Mouse (Mus musculus): Measurements from ENCODE around the gene Bmp10. TPM values are rescaled to one million over a fixed set of nuclear protein-coding genes. Genes with fewer than 3 reads are reported as not detected.
A peak's percentile ranks its signal among the peaks of the same experiment; 100 is the strongest.

Bmp10 gene
- polyA plus RNA-seq (2014; fragmentation: Nextera tagmentation; extraction: Ambion mirVana): not detected in 2 replicates

GRCm38 (mm10) chr6:87428487-87429044 lies at the start of gene Bmp10:
TSS of gene Bmp10 (plus strand) at chr6:87428994.
- WGBS: 55% methylated on average over 7 of the region's 7 CpGs
- Histone ChIP-seq H3K4me3 (ENCODE audit: low read depth, low read length) (no peak within 1 kb of the TSS), H3K27ac (replicated peaks; ENCODE audit: low read depth, low read length) (no peak within 1 kb of the TSS), H3K9ac (ENCODE audit: low read depth, low read length) (no peak within 1 kb of the TSS), H3K9me3 (ENCODE audit: control insufficient read depth, low read length) (no peaks in the 10 kb centered on the region), H3K4me2 (ENCODE audit: low read depth, low read length) (no peak within 1 kb of the TSS), H3K36me3 (ENCODE audit: control insufficient read depth, insufficient read depth, low read length) (no peaks in the 10 kb centered on the region), H3K4me1 (ENCODE audit: control insufficient read depth, insufficient read depth, low read length) (no peaks in the 10 kb centered on the region), H3K27me3 (replicated peaks; ENCODE audit: control insufficient read depth, insufficient read depth, low read length) (no peaks in the 10 kb centered on the region)
- ATAC-seq (ENCODE audit: low read depth): no peak
- DNase-seq (ENCODE audit: low spot score): no peak

- Histone ChIP-seq H3K36me3 (ENCODE audit: control insufficient read depth, insufficient read depth, low read length) (no peaks in the 10 kb centered on the region), H3K4me1 (ENCODE audit: control insufficient read depth, insufficient read depth, low read length) (peaks cover 6% of the 10 kb centered on the region; the same call in 1 of the 2 replicates), H3K4me2 (ENCODE audit: low read depth, low read length) (peak overlapping the region; percentile 67), H3K9me3 (ENCODE audit: control insufficient read depth, low read length) (no peaks in the 10 kb centered on the region), H3K4me3 (ENCODE audit: low read depth, low read length) (peak overlapping the region; percentile 31), H3K27ac (replicated peaks; ENCODE audit: low read depth, low read length) (no peak overlapping the region), H3K27me3 (replicated peaks; ENCODE audit: control insufficient read depth, insufficient read depth, low read length) (peaks cover 14% of the 10 kb centered on the region), H3K9ac (ENCODE audit: low read depth, low read length) (peak overlapping the region; percentile 39; the same call in 1 of the 2 replicates)
- WGBS: 6% methylated on average over 24 of the region's 24 CpGs
- ATAC-seq (ENCODE audit: low read depth): 0 out of 2 replicates have a peak, but pooled peaks have one; percentile 37
- peak; percentile 43 for DNase-seq (ENCODE audit: low spot score)
These were observed 44.7 kb upstream of the Bmp10 start for GRCm38 (mm10) chr6:87383926-87384691.

- no peaks in the 10 kb centered on the region for H3K36me3 ChIP-seq (ENCODE audit: control insufficient read depth, insufficient read depth, low read length)
- H3K9me3 ChIP-seq (ENCODE audit: control insufficient read depth, low read length): no peaks in the 10 kb centered on the region
- peaks cover 14% of the 10 kb centered on the region for H3K27me3 ChIP-seq (replicated peaks; ENCODE audit: control insufficient read depth, insufficient read depth, low read length)
- peak overlapping the region; percentile 67 for H3K4me2 ChIP-seq (ENCODE audit: low read depth, low read length)
- DNase-seq (ENCODE audit: low spot score) (peak; percentile 41), ATAC-seq (ENCODE audit: low read depth) (no peak)
- H3K9ac ChIP-seq (ENCODE audit: low read depth, low read length): no peak overlapping the region
- peaks cover 6% of the 10 kb centered on the region; the same call in 1 of the 2 replicates for H3K4me1 ChIP-seq (ENCODE audit: control insufficient read depth, insufficient read depth, low read length)
- 40% methylated on average over 5 of the region's 6 CpGs for WGBS
- 0 out of 2 replicates have a peak overlapping the region, but pooled peaks have one; percentile 31 for H3K4me3 ChIP-seq (ENCODE audit: low read depth, low read length)
- no peak overlapping the region for H3K27ac ChIP-seq (replicated peaks; ENCODE audit: low read depth, low read length)
These were observed 44.0 kb upstream of the Bmp10 start for GRCm38 (mm10) chr6:87384761-87385160.

- Histone ChIP-seq H3K4me2 (ENCODE audit: low read depth, low read length) (no peak overlapping the region), H3K9me3 (ENCODE audit: control insufficient read depth, low read length) (no peaks in the 10 kb centered on the region), H3K36me3 (ENCODE audit: control insufficient read depth, insufficient read depth, low read length) (no peaks in the 10 kb centered on the region), H3K9ac (ENCODE audit: low read depth, low read length) (no peak overlapping the region), H3K4me3 (ENCODE audit: low read depth, low read length) (no peak overlapping the region), H3K27ac (replicated peaks; ENCODE audit: low read depth, low read length) (no peak overlapping the region), H3K4me1 (ENCODE audit: control insufficient read depth, insufficient read depth, low read length) (peaks cover 6% of the 10 kb centered on the region; the same call in 1 of the 2 replicates), H3K27me3 (replicated peaks; ENCODE audit: control insufficient read depth, insufficient read depth, low read length) (peaks cover 14% of the 10 kb centered on the region)
- DNase-seq (ENCODE audit: low spot score) (peak; percentile 78), ATAC-seq (ENCODE audit: low read depth) (no peak)
- 13% methylated on average over 7 of the region's 7 CpGs for WGBS
These were observed 42.6 kb upstream of the Bmp10 start for GRCm38 (mm10) chr6:87386203-87386602.

GRCm38 (mm10) chr6:87386681-87387080 lies 42.1 kb upstream of the Bmp10 start:
- Histone ChIP-seq H3K4me1 (ENCODE audit: control insufficient read depth, insufficient read depth, low read length) (peaks cover 6% of the 10 kb centered on the region; the same call in 1 of the 2 replicates), H3K27me3 (replicated peaks; ENCODE audit: control insufficient read depth, insufficient read depth, low read length) (peaks cover 14% of the 10 kb centered on the region), H3K27ac (replicated peaks; ENCODE audit: low read depth, low read length) (no peak overlapping the region), H3K4me2 (ENCODE audit: low read depth, low read length) (no peak overlapping the region), H3K9me3 (ENCODE audit: control insufficient read depth, low read length) (no peaks in the 10 kb centered on the region), H3K9ac (ENCODE audit: low read depth, low read length) (no peak overlapping the region), H3K36me3 (ENCODE audit: control insufficient read depth, insufficient read depth, low read length) (no peaks in the 10 kb centered on the region), H3K4me3 (ENCODE audit: low read depth, low read length) (no peak overlapping the region)
- no peak for ATAC-seq (ENCODE audit: low read depth)
- DNase-seq (ENCODE audit: low spot score): no peak
- WGBS: 82% methylated on average over 10 of the region's 10 CpGs

GRCm38 (mm10) chr6:87388877-87389276 lies 39.9 kb upstream of the Bmp10 start, which contains the start of gene Gkn3:
TSS of gene Gkn3 (minus strand) at chr6:87388935.
- DNase-seq (ENCODE audit: low spot score) (no peak), ATAC-seq (ENCODE audit: low read depth) (no peak)
- Histone ChIP-seq H3K4me2 (ENCODE audit: low read depth, low read length) (no peak within 1 kb of the TSS), H3K36me3 (ENCODE audit: control insufficient read depth, insufficient read depth, low read length) (no peaks in the 10 kb centered on the region), H3K4me3 (ENCODE audit: low read depth, low read length) (no peak within 1 kb of the TSS), H3K9me3 (ENCODE audit: control insufficient read depth, low read length) (no peaks in the 10 kb centered on the region), H3K9ac (ENCODE audit: low read depth, low read length) (no peak within 1 kb of the TSS), H3K4me1 (ENCODE audit: control insufficient read depth, insufficient read depth, low read length) (peaks cover 5% of the 10 kb centered on the region; the same call in 1 of the 2 replicates), H3K27me3 (replicated peaks; ENCODE audit: control insufficient read depth, insufficient read depth, low read length) (peaks cover 6% of the 10 kb centered on the region; the same call in 1 of the 2 replicates), H3K27ac (replicated peaks; ENCODE audit: low read depth, low read length) (no peak within 1 kb of the TSS)
- 47% methylated on average over 7 of the region's 7 CpGs for WGBS

GRCm38 (mm10) chr6:87389455-87389989 lies 39.3 kb upstream of the Bmp10 start:
- H3K9me3 ChIP-seq (ENCODE audit: control insufficient read depth, low read length): no peaks in the 10 kb centered on the region
- no peaks in the 10 kb centered on the region for H3K4me1 ChIP-seq (ENCODE audit: control insufficient read depth, insufficient read depth, low read length)
- no peak for DNase-seq (ENCODE audit: low spot score)
- 19% methylated on average over 5 of the region's 5 CpGs for WGBS
- peaks cover 6% of the 10 kb centered on the region; the same call in 1 of the 2 replicates for H3K27me3 ChIP-seq (replicated peaks; ENCODE audit: control insufficient read depth, insufficient read depth, low read length)
- no peak for ATAC-seq (ENCODE audit: low read depth)
- no peaks in the 10 kb centered on the region for H3K36me3 ChIP-seq (ENCODE audit: control insufficient read depth, insufficient read depth, low read length)
- no peak overlapping the region for H3K4me3 ChIP-seq (ENCODE audit: low read depth, low read length)
- no peak overlapping the region for H3K27ac ChIP-seq (replicated peaks; ENCODE audit: low read depth, low read length)
- H3K4me2 ChIP-seq (ENCODE audit: low read depth, low read length): no peak overlapping the region
- H3K9ac ChIP-seq (ENCODE audit: low read depth, low read length): no peak overlapping the region

GRCm38 (mm10) chr6:87393466-87394205 lies 35.2 kb upstream of the Bmp10 start:
- no peak for ATAC-seq (ENCODE audit: low read depth)
- Histone ChIP-seq H3K27ac (replicated peaks; ENCODE audit: low read depth, low read length) (no peak overlapping the region), H3K4me2 (ENCODE audit: low read depth, low read length) (no peak overlapping the region), H3K9ac (ENCODE audit: low read depth, low read length) (no peak overlapping the region), H3K4me1 (ENCODE audit: control insufficient read depth, insufficient read depth, low read length) (no peaks in the 10 kb centered on the region), H3K36me3 (ENCODE audit: control insufficient read depth, insufficient read depth, low read length) (no peaks in the 10 kb centered on the region), H3K27me3 (replicated peaks; ENCODE audit: control insufficient read depth, insufficient read depth, low read length) (no peaks in the 10 kb centered on the region), H3K9me3 (ENCODE audit: control insufficient read depth, low read length) (no peaks in the 10 kb centered on the region), H3K4me3 (ENCODE audit: low read depth, low read length) (no peak overlapping the region)
- DNase-seq (ENCODE audit: low spot score): no peak
- 52% methylated on average over 8 of the region's 8 CpGs for WGBS

All from embryonic facial prominence, embryonic 14.5 days (tissue).